Mouse (Mus musculus) left cerebral cortex, adult 2 months (tissue): ENCODE measurements around the gene Xpr1. TPM values are rescaled to one million over a fixed set of nuclear protein-coding genes. Genes with fewer than 3 reads are reported as not detected.

ENCODE experiments used
- DNase-seq, 2 experiments: peaks; one replicate each; pipeline ENCODE4 v3.0.0; 2021 to 2022; ENCODE audit warnings: low spot score in 2 of 2, mixed read lengths in 1 of 2; ENCODE audit errors: extremely low spot score in 1 of 2
- H3K27ac ChIP-seq: fragments of 200-600 bp; 2 replicates; pipeline ENCODE4 v1.8.1; 2022
- H3K4me3 ChIP-seq: fragments of 200-600 bp; 2 replicates; pipeline ENCODE4 v1.8.1; 2022
- CTCF ChIP-seq: fragments of 200-600 bp; IDR thresholded peaks from 2 replicates; pipeline ENCODE4 v1.8.1; 2022; ENCODE audit warnings: antibody characterized with exemption, mild to moderate bottlenecking, moderate library complexity
- intact Hi-C: fragments of 180-260 bp; cut with DNase I; formaldehyde crosslinking; loops from one replicate; pipeline ENCODE4 v1.15.1; 2025
- total RNA-seq, 2 experiments: library from RNA; stranded (reverse); gene quantifications; 2 replicates each; pipeline ENCODE4 v1.2.3; 2021

Xpr1 gene
- total RNA-seq, 2 experiments from 2014 or later, result 86.1 to 89.4 TPM

- Histone ChIP-seq H3K4me3 (no peak overlapping the region), H3K27ac (no peak overlapping the region)
- no peak for DNase-seq
- TF ChIP-seq CTCF, result no peak
- intact Hi-C loops, result no loop called here
These were observed 113.8 kb downstream of the Xpr1 start for GRCm38 (mm10) chr1:155303402-155303801.

- no peak overlapping the region for H3K4me3 ChIP-seq
- TF ChIP-seq CTCF, result no peak
- H3K27ac ChIP-seq, result peak overlapping the region; percentile 69
- intact Hi-C loops, result no loop called here
- DNase-seq, result no peak
These were observed 119.6 kb downstream of the Xpr1 start for GRCm38 (mm10) chr1:155297615-155298014.

GRCm38 (mm10) chr1:155297203-155297602 lies 120.0 kb downstream of the Xpr1 start:
- TF ChIP-seq CTCF, result no peak
- no peak overlapping the region for H3K4me3 ChIP-seq
- no peak for DNase-seq
- intact Hi-C loops, result no loop called here
- H3K27ac ChIP-seq, result peak overlapping the region; percentile 57

GRCm38 (mm10) chr1:155293446-155293845 lies 123.8 kb downstream of the Xpr1 start:
- intact Hi-C loops, result loop anchor here (1.0 kb wide), 1 partner anchor 244 kb away; no protein-coding TSS in a partner anchor
- Histone ChIP-seq H3K4me3 (no peak overlapping the region), H3K27ac (no peak overlapping the region)
- DNase-seq, result no peak
- TF ChIP-seq CTCF, result peak; percentile 82

GRCm38 (mm10) chr1:155289411-155289810 lies 127.8 kb downstream of the Xpr1 start:
- H3K4me3 ChIP-seq, result no peak overlapping the region
- TF ChIP-seq CTCF, result no peak
- no peak for DNase-seq
- no peak overlapping the region for H3K27ac ChIP-seq
- intact Hi-C loops, result loop anchor here (10.0 kb wide), 1 partner anchor 125 kb away; no protein-coding TSS in a partner anchor

GRCm38 (mm10) chr1:155288033-155288432 lies 129.2 kb downstream of the Xpr1 start:
- TF ChIP-seq CTCF, result no peak
- no peak overlapping the region for H3K4me3 ChIP-seq
- no peak overlapping the region for H3K27ac ChIP-seq
- no peak for DNase-seq
- intact Hi-C loops, result loop anchor here (10.0 kb wide), 1 partner anchor 123 kb away; no protein-coding TSS in a partner anchor

GRCm38 (mm10) chr1:155283808-155284207 lies 133.4 kb downstream of the Xpr1 start:
- intact Hi-C loops, result loop anchor here (5.0 to 10.0 kb wide), 3 partner anchors 119 to 497 kb away; no protein-coding TSS in a partner anchor
- no peak overlapping the region for H3K4me3 ChIP-seq

GRCm38 (mm10) chr1:155281003-155281793 lies 136.0 kb downstream of the Xpr1 start:
- Histone ChIP-seq H3K27ac (peak overlapping the region; percentile 76), H3K4me3 (no peak overlapping the region)
- intact Hi-C loops, result loop anchor here (1.0 to 10.0 kb wide), 7 partner anchors 28 to 494 kb away; partner anchors contain the start of gene Ier5
- TF ChIP-seq CTCF, result peak; percentile 89
- peak; percentile 72 to 75 for DNase-seq

More at GRCm38 (mm10) chr1:155283808-155284207, 133.4 kb downstream of the Xpr1 start:
- DNase-seq, result no peak
- TF ChIP-seq CTCF, result no peak
- H3K27ac ChIP-seq, result no peak overlapping the region

GRCm38 (mm10) chr1:155280306-155280705 lies 136.9 kb downstream of the Xpr1 start:
- Histone ChIP-seq H3K27ac (peak overlapping the region; percentile 76), H3K4me3 (no peak overlapping the region)
- intact Hi-C loops, result loop anchor here (2.0 to 10.0 kb wide), 5 partner anchors 28 to 493 kb away; partner anchors contain the start of gene Ier5
- DNase-seq, result no peak
- no peak for TF ChIP-seq CTCF

- intact Hi-C loops, result no loop called here
- no peak for DNase-seq
- no peak for TF ChIP-seq CTCF
- H3K4me3 ChIP-seq, result no peak overlapping the region
- H3K27ac ChIP-seq, result no peak overlapping the region
These were observed 140.7 kb downstream of the Xpr1 start for GRCm38 (mm10) chr1:155276381-155277033.

- no peak for TF ChIP-seq CTCF
- Histone ChIP-seq H3K27ac (no peak overlapping the region), H3K4me3 (no peak overlapping the region)
- intact Hi-C loops, result no loop called here
- no peak for DNase-seq
These were observed 141.4 kb downstream of the Xpr1 start for GRCm38 (mm10) chr1:155275793-155276192.

GRCm38 (mm10) chr1:155274976-155275375 lies 142.2 kb downstream of the Xpr1 start:
- intact Hi-C loops, result no loop called here
- Histone ChIP-seq H3K27ac (no peak overlapping the region), H3K4me3 (no peak overlapping the region)
- no peak for TF ChIP-seq CTCF
- no peak for DNase-seq
